Mouse (Mus musculus): ENCODE results near the gene Ankrd28. TPM values are rescaled to one million over a fixed set of nuclear protein-coding genes. Genes with fewer than 3 reads are reported as not detected.

Gene Ankrd28
- polyA plus RNA-seq, 1 experiment from 2014 or later, result 8.4 TPM

DNA sequence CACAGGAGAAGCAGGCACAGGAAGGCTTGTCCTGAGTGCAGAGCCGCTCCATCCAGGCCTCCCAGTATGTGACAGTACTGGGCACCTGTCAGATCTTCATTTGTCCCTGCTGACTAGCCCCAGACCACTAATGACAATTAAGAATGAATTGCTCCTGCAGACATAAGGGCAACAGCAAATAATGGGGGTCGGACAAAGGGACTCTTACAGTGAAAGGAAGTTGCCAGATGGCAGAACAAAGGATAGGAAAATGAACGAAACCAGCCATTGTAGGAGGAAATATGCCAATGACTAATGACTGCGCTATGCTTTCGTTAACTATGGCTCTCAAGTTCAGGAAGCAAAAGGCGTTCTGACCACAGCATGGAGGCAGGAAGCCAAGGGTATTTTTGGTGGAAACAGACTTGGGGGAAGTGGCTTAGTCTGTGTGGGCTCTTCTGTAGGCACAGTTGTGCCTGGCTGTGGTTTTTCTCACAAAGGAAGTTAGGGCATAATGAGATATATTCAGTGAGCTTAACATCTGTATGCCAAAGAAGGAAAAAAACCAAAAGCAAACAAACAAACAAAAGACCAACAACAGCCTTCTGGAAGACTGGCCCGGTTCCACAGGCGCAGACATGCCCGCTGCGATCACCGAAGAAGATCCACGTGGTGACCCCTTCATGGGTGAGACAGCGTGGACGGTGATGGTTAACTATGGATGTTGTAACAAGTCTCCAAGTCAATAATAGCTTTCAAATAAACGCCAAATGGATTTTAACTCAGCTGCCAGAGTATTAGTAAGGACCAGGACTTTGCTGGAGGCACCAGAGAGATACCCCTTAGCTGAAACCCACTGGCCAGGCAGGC lies 160.6 kb downstream of the Ankrd28 start:
- H3K4me3 ChIP-seq (replicated peaks), result no peak overlapping the region
- peak overlapping the region; percentile 48 for H3K27ac ChIP-seq
- H3K9me3 ChIP-seq (replicated peaks), result no peaks in the 10 kb centered on the region
- 76% methylated on average over 15 of the region's 15 CpGs for WGBS
- no peaks in the 10 kb centered on the region for H3K27me3 ChIP-seq
- H3K4me2 ChIP-seq, result no peak overlapping the region
- peaks cover 20% of the 10 kb centered on the region for H3K36me3 ChIP-seq
- ATAC-seq (replicated peaks; ENCODE audit: low FRiP score), result no peak; the same call in 1 of the 2 replicates
- H3K9ac ChIP-seq, result no peak overlapping the region
- H3K4me1 ChIP-seq, result peaks cover 9% of the 10 kb centered on the region

DNA sequence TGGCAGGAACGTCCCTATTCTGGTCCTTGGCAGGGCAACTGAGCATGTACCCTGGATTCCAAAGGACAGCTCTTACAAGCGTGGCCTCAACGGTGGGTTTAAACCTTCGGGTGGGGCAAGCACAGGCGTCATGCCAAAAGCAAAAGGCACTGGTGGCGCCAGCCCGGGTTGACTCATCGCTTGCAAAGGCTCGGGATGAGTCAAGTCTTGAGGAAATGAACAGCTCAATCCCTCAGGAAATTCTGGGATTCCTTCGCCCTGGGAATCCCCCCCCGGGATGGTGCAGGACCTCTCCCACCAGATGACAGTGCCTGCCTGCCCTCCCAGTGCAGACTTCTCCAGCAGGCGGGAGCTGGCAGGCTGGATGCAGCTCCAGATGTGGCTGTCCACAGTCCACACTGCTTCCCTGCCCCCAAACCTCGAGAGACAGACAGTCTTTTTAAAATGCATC lies 161.3 kb downstream of the Ankrd28 start:
- H3K27me3 ChIP-seq, result no peaks in the 10 kb centered on the region
- ATAC-seq (replicated peaks; ENCODE audit: low FRiP score), result no peak; the same call in 1 of the 2 replicates
- peaks cover 14% of the 10 kb centered on the region for H3K4me1 ChIP-seq
- no peak overlapping the region for H3K4me2 ChIP-seq
- H3K27ac ChIP-seq, result peak overlapping the region; percentile 48
- H3K9me3 ChIP-seq (replicated peaks), result no peaks in the 10 kb centered on the region
- WGBS, result 68% methylated on average over 13 of the region's 13 CpGs
- H3K9ac ChIP-seq, result no peak overlapping the region
- H3K36me3 ChIP-seq, result peaks cover 20% of the 10 kb centered on the region
- no peak overlapping the region for H3K4me3 ChIP-seq (replicated peaks)

DNA sequence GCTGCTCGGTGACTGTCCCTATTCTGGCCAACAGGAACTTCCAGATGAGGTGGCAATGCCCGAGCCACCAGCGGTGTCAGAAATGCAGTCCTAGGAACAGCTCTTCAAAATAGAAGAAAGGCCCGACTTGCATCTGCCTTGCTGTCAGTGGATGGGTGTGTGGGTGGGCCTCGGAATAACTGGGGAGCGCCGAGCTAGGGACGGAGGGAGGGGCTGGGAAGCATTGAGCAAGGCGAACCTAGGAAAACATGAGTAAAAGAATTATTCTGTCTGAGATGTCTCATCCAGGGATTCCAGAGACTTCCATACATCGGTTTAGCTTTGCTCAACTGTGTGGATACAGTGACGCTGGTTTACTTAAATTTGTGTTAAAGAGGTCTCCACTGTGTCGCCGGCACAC lies 162.1 kb downstream of the Ankrd28 start:
- Histone ChIP-seq H3K9ac (no peak overlapping the region), H3K4me3 (replicated peaks) (no peak overlapping the region), H3K4me2 (no peak overlapping the region), H3K4me1 (peaks cover 22% of the 10 kb centered on the region), H3K9me3 (replicated peaks) (no peaks in the 10 kb centered on the region), H3K27me3 (no peaks in the 10 kb centered on the region), H3K27ac (peak overlapping the region; percentile 46; the same call in 1 of the 2 replicates), H3K36me3 (peaks cover 20% of the 10 kb centered on the region)
- no peak for ATAC-seq (replicated peaks; ENCODE audit: low FRiP score)
- 83% methylated on average over 13 of the region's 13 CpGs for WGBS

DNA sequence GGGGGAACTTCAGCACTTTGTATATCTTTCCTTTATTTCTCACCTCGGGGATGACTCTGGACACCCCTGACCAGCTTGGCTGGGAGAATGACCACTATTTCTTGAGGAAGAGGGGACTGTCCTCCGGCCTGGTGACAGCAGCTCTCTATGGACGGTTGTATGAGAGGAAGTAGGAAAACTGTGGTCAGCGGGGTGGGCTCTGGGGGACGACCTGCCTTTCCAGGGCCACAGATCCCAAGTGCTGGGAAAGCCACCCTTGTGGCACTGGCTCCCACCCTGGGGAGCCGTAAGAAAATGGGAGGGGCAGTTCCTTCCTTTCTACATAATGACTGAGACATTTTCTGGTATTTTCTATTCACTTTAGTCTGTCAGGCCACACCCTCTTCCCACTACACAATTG lies 162.7 kb downstream of the Ankrd28 start:
- H3K4me2 ChIP-seq, result no peak overlapping the region
- WGBS, result 82% methylated on average over 6 of the region's 6 CpGs
- H3K9ac ChIP-seq, result no peak overlapping the region
- no peaks in the 10 kb centered on the region for H3K27me3 ChIP-seq
- ATAC-seq (replicated peaks; ENCODE audit: low FRiP score), result no peak
- peaks cover 20% of the 10 kb centered on the region for H3K36me3 ChIP-seq
- no peak overlapping the region for H3K4me3 ChIP-seq (replicated peaks)
- H3K27ac ChIP-seq, result no peak overlapping the region
- H3K4me1 ChIP-seq, result peaks cover 28% of the 10 kb centered on the region
- H3K9me3 ChIP-seq (replicated peaks), result no peaks in the 10 kb centered on the region

DNA sequence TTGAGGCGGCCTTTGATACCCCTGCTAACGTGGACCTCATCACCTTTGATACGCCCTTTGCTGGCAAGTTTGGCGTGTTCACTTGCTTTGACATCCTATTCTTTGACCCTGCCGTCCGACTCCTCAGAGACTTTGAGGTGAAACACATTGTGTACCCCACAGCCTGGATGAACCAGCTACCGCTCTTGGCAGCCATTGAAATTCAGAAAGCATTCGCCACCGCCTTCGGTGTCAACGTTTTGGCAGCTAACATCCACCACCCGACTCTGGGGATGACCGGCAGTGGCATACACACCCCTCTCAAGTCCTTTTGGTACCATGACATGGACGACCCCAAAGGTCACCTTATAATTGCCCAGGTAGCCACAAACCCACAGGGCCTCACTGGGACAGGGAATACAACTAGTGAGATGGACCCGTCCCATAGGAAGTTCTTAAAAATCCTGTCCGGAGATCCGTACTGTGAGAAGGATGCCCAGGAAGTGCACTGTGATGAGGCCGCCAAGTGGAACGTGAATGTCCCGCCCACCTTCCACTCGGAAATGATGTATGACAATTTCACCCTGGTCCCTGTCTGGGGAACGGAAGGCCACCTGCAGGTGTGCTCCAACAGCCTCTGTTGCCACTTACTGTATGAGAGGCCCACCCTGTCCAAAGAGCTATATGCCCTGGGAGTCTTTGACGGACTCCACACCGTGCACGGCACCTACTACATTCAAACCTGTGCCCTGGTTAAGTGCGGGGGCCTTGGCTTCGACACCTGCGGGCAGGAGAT lies 163.3 kb downstream of the Ankrd28 start:
- Histone ChIP-seq H3K9me3 (replicated peaks) (no peaks in the 10 kb centered on the region), H3K4me2 (no peak overlapping the region), H3K9ac (no peak overlapping the region), H3K4me3 (replicated peaks) (no peak overlapping the region), H3K36me3 (peaks cover 20% of the 10 kb centered on the region), H3K27ac (no peak overlapping the region), H3K4me1 (peaks cover 34% of the 10 kb centered on the region), H3K27me3 (no peaks in the 10 kb centered on the region)
- 93% methylated on average over 28 of the region's 28 CpGs for WGBS
- no peak for ATAC-seq (replicated peaks; ENCODE audit: low FRiP score)

DNA sequence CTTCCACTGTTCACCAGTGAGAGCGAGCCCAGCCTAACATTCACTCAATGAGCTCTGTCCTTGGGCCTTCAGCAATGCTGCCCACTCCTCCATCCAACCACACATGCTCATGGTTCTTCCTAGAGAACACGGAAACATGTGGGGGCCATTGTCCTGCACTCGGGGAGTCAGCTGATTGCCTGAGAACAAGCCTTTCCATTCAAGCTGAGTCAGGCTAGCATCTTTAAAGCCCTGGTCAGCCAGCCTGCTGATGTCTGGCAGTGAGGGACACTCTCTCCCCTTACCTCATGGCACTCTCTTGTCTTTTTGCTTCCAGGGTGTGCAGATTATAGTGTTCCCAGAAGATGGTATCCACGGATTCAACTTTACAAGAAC lies 164.9 kb downstream of the Ankrd28 start:
- WGBS, result 76% methylated on average over 4 of the region's 4 CpGs
- peaks cover 48% of the 10 kb centered on the region for H3K4me1 ChIP-seq
- H3K4me2 ChIP-seq, result no peak overlapping the region
- no peak overlapping the region for H3K4me3 ChIP-seq (replicated peaks)
- H3K27me3 ChIP-seq, result no peaks in the 10 kb centered on the region
- no peak overlapping the region for H3K9ac ChIP-seq
- peaks cover 20% of the 10 kb centered on the region for H3K36me3 ChIP-seq
- H3K27ac ChIP-seq, result 0 out of 2 replicates have a peak overlapping the region, but pooled peaks have one; percentile 4
- H3K9me3 ChIP-seq (replicated peaks), result no peaks in the 10 kb centered on the region
- no peak for ATAC-seq (replicated peaks; ENCODE audit: low FRiP score)

DNA sequence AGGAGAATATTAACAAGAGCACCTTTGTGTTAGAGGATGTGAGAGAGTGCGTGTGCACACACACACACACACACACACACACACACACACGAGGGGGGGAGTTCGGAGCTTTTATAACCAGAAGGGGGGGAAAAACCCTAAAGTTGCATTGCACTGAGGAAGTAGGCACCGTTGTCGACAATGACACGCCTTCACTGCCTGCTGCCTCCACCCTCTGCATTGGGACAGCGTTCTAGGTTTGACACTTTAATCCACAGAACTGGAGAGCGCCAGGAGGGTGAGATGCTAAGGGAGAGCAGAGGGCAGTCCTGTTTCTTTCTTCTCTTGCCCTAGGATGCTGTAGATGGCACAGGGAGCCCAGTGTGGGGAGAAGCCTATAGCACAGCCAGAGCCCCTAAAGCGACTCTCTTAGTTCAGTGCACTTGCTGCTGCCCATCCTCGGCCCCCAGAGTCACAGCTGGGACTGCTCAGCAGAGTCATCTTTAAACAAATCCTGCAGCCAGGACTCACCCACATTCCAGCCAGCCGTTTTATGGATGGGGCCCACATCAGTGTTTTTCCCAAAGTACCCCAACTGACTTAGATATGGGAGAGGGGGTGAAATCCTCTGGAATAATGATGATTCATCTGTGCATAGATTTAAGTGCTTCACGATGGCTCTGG lies 165.4 kb downstream of the Ankrd28 start:
- 0 out of 2 replicates have a peak overlapping the region, but pooled peaks have one; percentile 4 for H3K27ac ChIP-seq
- peaks cover 54% of the 10 kb centered on the region for H3K4me1 ChIP-seq
- WGBS, result 56% methylated on average over 12 of the region's 12 CpGs
- no peak overlapping the region for H3K4me2 ChIP-seq
- H3K27me3 ChIP-seq, result no peaks in the 10 kb centered on the region
- H3K9ac ChIP-seq, result no peak overlapping the region
- no peak for ATAC-seq (replicated peaks; ENCODE audit: low FRiP score)
- peaks cover 20% of the 10 kb centered on the region for H3K36me3 ChIP-seq
- H3K9me3 ChIP-seq (replicated peaks), result no peaks in the 10 kb centered on the region
- no peak overlapping the region for H3K4me3 ChIP-seq (replicated peaks)

DNA sequence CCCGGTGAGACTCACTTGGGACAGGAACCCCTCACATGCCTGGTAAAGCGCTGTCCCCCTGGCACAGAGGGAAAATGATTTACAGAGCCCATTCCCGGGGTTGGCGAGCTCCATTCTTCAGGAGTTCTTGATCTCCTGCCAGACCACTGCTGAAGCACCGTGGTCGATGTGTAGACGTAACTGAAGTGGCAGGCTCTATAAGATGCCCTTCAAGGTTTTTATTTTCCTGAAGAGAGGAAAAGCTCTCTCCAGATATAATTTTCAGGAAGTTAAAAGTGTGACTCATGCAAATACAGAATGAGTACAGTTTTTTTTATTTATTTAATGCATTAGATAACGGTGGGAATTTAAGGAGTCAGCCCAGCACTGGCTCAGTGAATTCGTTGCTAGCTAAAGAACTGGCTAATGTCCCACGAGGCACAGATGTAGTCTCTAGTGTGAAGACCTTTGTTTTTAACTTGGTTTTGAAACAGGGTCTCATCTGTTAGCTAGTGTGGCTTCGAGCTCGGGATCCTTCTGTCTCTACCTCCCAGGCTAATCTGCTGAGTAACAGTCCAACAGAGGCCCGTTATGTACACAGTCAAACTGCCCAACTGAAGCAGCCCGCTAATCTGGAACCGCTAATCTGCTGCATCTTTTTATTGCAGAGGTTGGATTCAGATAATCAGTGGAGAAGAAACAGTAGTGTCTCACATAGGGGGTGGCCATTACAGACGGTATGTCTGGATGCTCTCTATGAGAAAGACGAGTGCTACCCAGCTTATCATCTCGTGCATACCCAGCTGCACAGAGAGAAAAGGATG lies 166.2 kb downstream of the Ankrd28 start:
- Histone ChIP-seq H3K9ac (no peak overlapping the region), H3K36me3 (peaks cover 20% of the 10 kb centered on the region), H3K4me1 (peaks cover 58% of the 10 kb centered on the region), H3K4me2 (no peak overlapping the region), H3K27ac (peak overlapping the region; percentile 98), H3K4me3 (replicated peaks) (no peak overlapping the region), H3K9me3 (replicated peaks) (no peaks in the 10 kb centered on the region), H3K27me3 (no peaks in the 10 kb centered on the region)
- WGBS, result 67% methylated on average over 18 of the region's 18 CpGs
- no peak for ATAC-seq (replicated peaks; ENCODE audit: low FRiP score)

DNA sequence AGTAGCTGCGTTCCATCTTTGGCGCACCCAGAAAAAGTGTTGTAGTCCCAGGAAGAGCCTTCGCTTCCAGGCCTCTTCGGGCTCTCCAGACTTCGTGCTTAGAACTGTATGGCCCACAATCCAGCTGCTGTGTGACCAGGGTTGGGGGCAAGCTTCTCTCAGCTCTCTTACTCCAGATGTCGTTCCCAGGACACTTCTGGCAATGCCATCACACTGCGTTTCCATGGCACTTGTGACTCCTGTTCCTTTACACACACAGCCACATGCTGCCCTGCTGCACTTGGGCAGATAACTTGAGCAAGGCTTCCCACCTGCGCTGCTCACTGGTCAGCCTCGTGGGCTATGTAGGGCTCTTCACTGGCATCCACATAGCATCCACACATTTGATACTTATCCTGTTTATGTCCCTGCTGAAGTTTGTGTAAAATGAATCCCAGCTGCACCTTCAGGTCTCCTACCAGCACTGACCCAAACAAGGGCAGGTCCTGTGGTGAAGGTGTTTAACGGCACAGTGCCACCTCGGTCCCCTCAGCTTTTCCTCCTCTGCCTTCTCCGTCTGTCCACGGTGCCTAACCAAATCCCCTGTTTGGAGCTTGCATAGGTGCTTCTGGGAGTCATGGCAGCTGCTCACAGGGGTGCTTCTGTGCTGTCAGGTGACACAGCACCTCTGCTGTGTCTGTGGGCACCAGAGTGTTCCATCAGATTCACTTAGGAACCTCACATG lies 166.9 kb downstream of the Ankrd28 start:
- Histone ChIP-seq H3K27me3 (no peaks in the 10 kb centered on the region), H3K9me3 (replicated peaks) (no peaks in the 10 kb centered on the region), H3K9ac (no peak overlapping the region), H3K27ac (peak overlapping the region; percentile 98), H3K4me2 (no peak overlapping the region), H3K4me1 (peaks cover 63% of the 10 kb centered on the region), H3K36me3 (peaks cover 20% of the 10 kb centered on the region), H3K4me3 (replicated peaks) (no peak overlapping the region)
- ATAC-seq (replicated peaks; ENCODE audit: low FRiP score), result no peak
- 84% methylated on average over 13 of the region's 13 CpGs for whole genome bisulfite sequencing

DNA sequence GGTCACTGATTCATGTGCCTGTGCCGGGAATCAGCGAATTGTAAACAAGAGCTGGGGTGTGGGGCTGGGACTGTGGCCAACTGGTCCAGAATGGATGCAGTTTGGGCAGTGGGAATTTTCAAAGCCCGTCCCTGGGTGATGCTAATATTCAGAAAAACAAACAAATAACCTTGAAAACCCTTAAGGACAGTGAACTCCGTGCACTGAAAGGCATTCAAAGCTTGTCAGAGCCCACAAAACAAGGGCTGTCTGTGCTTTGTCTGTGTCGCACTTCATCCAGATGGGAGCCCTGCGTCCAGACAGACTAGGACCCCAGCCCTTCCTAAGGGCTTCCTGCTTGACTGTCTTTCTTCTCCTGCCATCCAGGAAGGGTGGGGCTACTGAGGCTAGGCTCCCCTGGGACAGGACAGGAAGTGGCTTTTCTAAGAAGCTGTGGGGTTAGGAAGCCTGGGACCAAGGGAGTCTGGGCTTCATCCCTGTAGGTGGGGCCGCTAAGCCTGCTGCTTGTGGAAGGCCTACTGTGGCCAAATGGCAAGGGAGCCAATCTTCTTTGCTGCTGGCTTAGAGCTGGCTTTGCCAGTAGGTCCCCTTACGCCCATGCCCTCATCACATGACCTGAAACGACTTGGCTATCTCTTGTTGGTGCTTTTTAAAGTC lies 167.8 kb downstream of the Ankrd28 start:
- Histone ChIP-seq H3K36me3 (peaks cover 17% of the 10 kb centered on the region), H3K27me3 (no peaks in the 10 kb centered on the region), H3K9ac (peak overlapping the region; percentile 52; the same call in 1 of the 2 replicates), H3K9me3 (replicated peaks) (no peaks in the 10 kb centered on the region), H3K4me1 (peaks cover 72% of the 10 kb centered on the region), H3K4me3 (replicated peaks) (peak overlapping the region; percentile 41), H3K27ac (peak overlapping the region; percentile 98), H3K4me2 (peak overlapping the region; percentile 63)
- ATAC-seq (replicated peaks; ENCODE audit: low FRiP score), result peak; percentile 46; the same call in 1 of the 2 replicates
- WGBS, result 28% methylated on average over 9 of the region's 9 CpGs
